Mouse (Mus musculus) kidney, embryonic 16.5 days (tissue): ENCODE results near the gene Cdh13. TPM values are rescaled to one million over a fixed set of nuclear protein-coding genes. Genes with fewer than 3 reads are reported as not detected.

Experiments
- ATAC-seq: fragments of 200-750 bp; cut with Nextera tagmentation; 2 replicates; pipeline ENCODE4 v1.8.0; 2017; ENCODE audit warnings: moderate TSS enrichment; ENCODE audit not compliant: low FRiP score, low TSS enrichment
- H3K27ac ChIP-seq: fragments of 300-500 bp; sonication (generic); 2 replicates; pipeline ENCODE4 v1.5.1; 2014; ENCODE audit warnings: low read length
- H3K27me3 ChIP-seq: fragments of 300-500 bp; sonication (generic); 2 replicates; pipeline ENCODE4 v1.6.1; 2014; ENCODE audit warnings: low read length, control low read depth, mixed read lengths; ENCODE audit not compliant: insufficient read depth
- H3K36me3 ChIP-seq: fragments of 300-500 bp; sonication (generic); 2 replicates; pipeline ENCODE4 v1.6.1; 2014; ENCODE audit warnings: low read length, control low read depth, mixed read lengths; ENCODE audit not compliant: insufficient read depth
- H3K4me1 ChIP-seq: fragments of 300-500 bp; sonication (generic); 2 replicates; pipeline ENCODE4 v1.6.1; 2014; ENCODE audit warnings: low read length, control low read depth, mixed read lengths; ENCODE audit not compliant: insufficient read depth
- H3K4me2 ChIP-seq: fragments of 300-500 bp; sonication (generic); replicated peaks from 2 replicates; pipeline ENCODE4 v1.6.1; 2014; ENCODE audit warnings: low read depth, low read length
- H3K4me3 ChIP-seq: fragments of 300-500 bp; sonication (generic); 2 replicates; pipeline ENCODE4 v1.5.1; 2014; ENCODE audit warnings: mild to moderate bottlenecking, low read length
- H3K9ac ChIP-seq: fragments of 300-500 bp; sonication (generic); replicated peaks from 2 replicates; pipeline ENCODE4 v1.6.1; 2014; ENCODE audit warnings: low read length
- H3K9me3 ChIP-seq: fragments of 300-500 bp; sonication (generic); 2 replicates; pipeline ENCODE4 v1.6.1; 2016; ENCODE audit warnings: low read length, control low read depth
- WGBS: fragments of 180-500 bp; shearing (Covaris S2); extraction: QIAGEN DNeasy Blood & Tissue Kit; methylation state at CpG from one replicate; pipeline ENCODE4 v1.1.7; 2014; 5-methylcytosine and 5-hydroxymethylcytosine counted together
- polyA plus RNA-seq: library from polyadenylated mRNA; unstranded; fragments of >200 nt; fragmentation: Nextera tagmentation; extraction: Ambion mirVana; gene quantifications from 2 replicates; pipeline ENCODE4 v1.2.1, GENCODE M21; 2015

Cdh13 gene
- polyA plus RNA-seq, 1 experiment from 2014 or later, result 2.0 TPM

- H3K4me1 ChIP-seq, result no peaks in the 10 kb centered on the region
- no peak overlapping the region for H3K4me3 ChIP-seq
- 59% methylated on average over 6 of the region's 6 CpGs for WGBS
- H3K9me3 ChIP-seq, result no peaks in the 10 kb centered on the region
- H3K27ac ChIP-seq, result no peak overlapping the region
- no peaks in the 10 kb centered on the region for H3K36me3 ChIP-seq
- ATAC-seq, result no peak
- no peak overlapping the region for H3K4me2 ChIP-seq
- H3K27me3 ChIP-seq, result no peaks in the 10 kb centered on the region
- H3K9ac ChIP-seq, result no peak overlapping the region
Measured at GRCm38 (mm10) chr8:118374738-118375137, 91.2 kb downstream of the Cdh13 start.

GRCm38 (mm10) chr8:118376791-118377190 is 93.3 kb downstream of the Cdh13 start:
- H3K9me3 ChIP-seq, result no peaks in the 10 kb centered on the region
- 62% methylated on average over 3 of the region's 3 CpGs for WGBS
- no peak overlapping the region for H3K9ac ChIP-seq
- ATAC-seq, result no peak
- no peak overlapping the region for H3K27ac ChIP-seq
- no peaks in the 10 kb centered on the region for H3K36me3 ChIP-seq
- H3K27me3 ChIP-seq, result no peaks in the 10 kb centered on the region
- H3K4me1 ChIP-seq, result no peaks in the 10 kb centered on the region
- no peak overlapping the region for H3K4me2 ChIP-seq
- no peak overlapping the region for H3K4me3 ChIP-seq

- no peak overlapping the region for H3K4me2 ChIP-seq
- WGBS, result 82% methylated on average over 8 of the region's 8 CpGs
- H3K9me3 ChIP-seq, result no peaks in the 10 kb centered on the region
- no peaks in the 10 kb centered on the region for H3K27me3 ChIP-seq
- no peak for ATAC-seq
- H3K9ac ChIP-seq, result no peak overlapping the region
- H3K36me3 ChIP-seq, result no peaks in the 10 kb centered on the region
- H3K4me1 ChIP-seq, result no peaks in the 10 kb centered on the region
- H3K27ac ChIP-seq, result no peak overlapping the region
- H3K4me3 ChIP-seq, result no peak overlapping the region
Measured at GRCm38 (mm10) chr8:118378985-118379384, 95.5 kb downstream of the Cdh13 start.

- Histone ChIP-seq H3K27me3 (no peaks in the 10 kb centered on the region), H3K36me3 (no peaks in the 10 kb centered on the region), H3K9ac (no peak overlapping the region), H3K4me2 (no peak overlapping the region), H3K27ac (no peak overlapping the region), H3K4me3 (no peak overlapping the region), H3K9me3 (no peaks in the 10 kb centered on the region), H3K4me1 (no peaks in the 10 kb centered on the region)
- WGBS, result 50% methylated on average over 3 of the region's 3 CpGs
- ATAC-seq, result no peak
Measured at GRCm38 (mm10) chr8:118379657-118380056, 96.1 kb downstream of the Cdh13 start.

GRCm38 (mm10) chr8:118380058-118380457 is 96.5 kb downstream of the Cdh13 start:
- H3K4me1 ChIP-seq, result no peaks in the 10 kb centered on the region
- 62% methylated on average over 8 of the region's 8 CpGs for WGBS

GRCm38 (mm10) chr8:118380782-118381181 is 97.2 kb downstream of the Cdh13 start:
- Histone ChIP-seq H3K36me3 (no peaks in the 10 kb centered on the region), H3K4me2 (no peak overlapping the region), H3K27ac (no peak overlapping the region), H3K27me3 (no peaks in the 10 kb centered on the region), H3K4me3 (no peak overlapping the region), H3K9me3 (no peaks in the 10 kb centered on the region), H3K9ac (no peak overlapping the region), H3K4me1 (no peaks in the 10 kb centered on the region)
- WGBS, result 89% methylated on average over 9 of the region's 9 CpGs
- no peak for ATAC-seq

More at GRCm38 (mm10) chr8:118380058-118380457, 96.5 kb downstream of the Cdh13 start:
- no peak overlapping the region for H3K4me2 ChIP-seq
- H3K4me3 ChIP-seq, result no peak overlapping the region
- no peak overlapping the region for H3K27ac ChIP-seq
- no peaks in the 10 kb centered on the region for H3K27me3 ChIP-seq
- no peak overlapping the region for H3K9ac ChIP-seq
- no peaks in the 10 kb centered on the region for H3K9me3 ChIP-seq
- ATAC-seq, result no peak
- no peaks in the 10 kb centered on the region for H3K36me3 ChIP-seq

- H3K4me1 ChIP-seq, result no peaks in the 10 kb centered on the region
- H3K36me3 ChIP-seq, result no peaks in the 10 kb centered on the region
- no peak for ATAC-seq
- no peak overlapping the region for H3K4me2 ChIP-seq
- H3K9ac ChIP-seq, result no peak overlapping the region
- H3K27ac ChIP-seq, result no peak overlapping the region
- WGBS, result 89% methylated on average over 7 of the region's 7 CpGs
- no peak overlapping the region for H3K4me3 ChIP-seq
- H3K9me3 ChIP-seq, result no peaks in the 10 kb centered on the region
- no peaks in the 10 kb centered on the region for H3K27me3 ChIP-seq
Measured at GRCm38 (mm10) chr8:118381641-118382040, 98.1 kb downstream of the Cdh13 start.

GRCm38 (mm10) chr8:118384314-118384713 is 100.8 kb downstream of the Cdh13 start:
- H3K36me3 ChIP-seq, result no peaks in the 10 kb centered on the region
- H3K27ac ChIP-seq, result no peak overlapping the region
- no peaks in the 10 kb centered on the region for H3K4me1 ChIP-seq
- no peak overlapping the region for H3K9ac ChIP-seq
- WGBS, result 94% methylated on average over 5 of the region's 5 CpGs
- ATAC-seq, result no peak
- H3K4me2 ChIP-seq, result no peak overlapping the region
- H3K27me3 ChIP-seq, result no peaks in the 10 kb centered on the region
- H3K4me3 ChIP-seq, result no peak overlapping the region
- H3K9me3 ChIP-seq, result no peaks in the 10 kb centered on the region

GRCm38 (mm10) chr8:118389456-118389855 is 105.9 kb downstream of the Cdh13 start:
- H3K4me3 ChIP-seq, result no peak overlapping the region
- WGBS, result 75% methylated on average over 3 of the region's 3 CpGs
- no peak for ATAC-seq
- H3K9me3 ChIP-seq, result no peaks in the 10 kb centered on the region
- no peak overlapping the region for H3K4me2 ChIP-seq
- no peaks in the 10 kb centered on the region for H3K36me3 ChIP-seq
- H3K9ac ChIP-seq, result no peak overlapping the region
- no peaks in the 10 kb centered on the region for H3K27me3 ChIP-seq
- no peaks in the 10 kb centered on the region for H3K4me1 ChIP-seq
- H3K27ac ChIP-seq, result no peak overlapping the region

GRCm38 (mm10) chr8:118393909-118394650 is 110.5 kb downstream of the Cdh13 start:
- no peaks in the 10 kb centered on the region for H3K36me3 ChIP-seq
- no peak overlapping the region; the same call in 1 of the 2 replicates for H3K27ac ChIP-seq
- H3K4me1 ChIP-seq, result no peaks in the 10 kb centered on the region
- 74% methylated on average over 7 of the region's 7 CpGs for WGBS
- H3K4me3 ChIP-seq, result no peak overlapping the region
- ATAC-seq, result 0 out of 2 replicates have a peak, but pooled peaks have one; percentile 51
- H3K9ac ChIP-seq, result no peak overlapping the region
- H3K4me2 ChIP-seq, result no peak overlapping the region
- no peaks in the 10 kb centered on the region for H3K9me3 ChIP-seq
- H3K27me3 ChIP-seq, result no peaks in the 10 kb centered on the region
